Mouse (Mus musculus): ENCODE data around the gene Snx19. TPM values are rescaled to one million over a fixed set of nuclear protein-coding genes. Genes with fewer than 3 reads are reported as not detected.
A peak's percentile ranks its signal among the peaks of the same experiment; 100 is the strongest.

Snx19 gene
- polyA plus RNA-seq, 1 experiment from 2014 or later = 17.2 TPM

DNA sequence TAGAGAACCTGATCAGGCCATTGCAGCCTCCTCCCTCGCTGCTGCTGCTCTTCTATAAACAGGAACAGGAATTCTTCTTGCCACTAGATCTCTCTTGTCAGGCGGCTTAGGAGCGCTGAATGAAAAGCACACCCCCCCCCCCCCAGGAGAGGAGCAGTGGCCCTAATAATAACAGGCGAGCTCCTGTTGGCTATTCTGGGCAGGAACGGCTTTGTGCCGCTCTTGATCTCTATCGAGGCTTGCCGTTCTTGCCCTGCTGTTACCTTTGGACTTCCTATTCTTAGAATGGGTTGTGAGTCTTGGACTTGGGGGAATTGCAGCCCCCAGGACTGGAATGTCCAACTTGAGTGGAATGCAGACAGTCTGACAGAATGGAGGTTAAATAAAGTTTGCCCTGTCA lies 33.6 kb downstream of the Snx19 start:
- no peak for ATAC-seq (ENCODE audit: low read depth)
- Histone ChIP-seq H3K36me3 (ENCODE audit: control insufficient read depth, insufficient read depth, low read length) (peaks cover 22% of the 10 kb centered on the region), H3K4me2 (ENCODE audit: low read depth, low read length) (no peak overlapping the region), H3K27me3 (ENCODE audit: control insufficient read depth, insufficient read depth, low read depth, low read length) (no peaks in the 10 kb centered on the region), H3K4me3 (ENCODE audit: low read length) (no peak overlapping the region), H3K9me3 (ENCODE audit: control insufficient read depth, low read length) (no peaks in the 10 kb centered on the region), H3K27ac (ENCODE audit: low read length) (no peak overlapping the region), H3K9ac (ENCODE audit: low read length) (no peak overlapping the region), H3K4me1 (replicated peaks; ENCODE audit: control insufficient read depth, insufficient read depth, low read length) (no peaks in the 10 kb centered on the region)
- WGBS = 49% methylated on average over 8 of the region's 8 CpGs

DNA sequence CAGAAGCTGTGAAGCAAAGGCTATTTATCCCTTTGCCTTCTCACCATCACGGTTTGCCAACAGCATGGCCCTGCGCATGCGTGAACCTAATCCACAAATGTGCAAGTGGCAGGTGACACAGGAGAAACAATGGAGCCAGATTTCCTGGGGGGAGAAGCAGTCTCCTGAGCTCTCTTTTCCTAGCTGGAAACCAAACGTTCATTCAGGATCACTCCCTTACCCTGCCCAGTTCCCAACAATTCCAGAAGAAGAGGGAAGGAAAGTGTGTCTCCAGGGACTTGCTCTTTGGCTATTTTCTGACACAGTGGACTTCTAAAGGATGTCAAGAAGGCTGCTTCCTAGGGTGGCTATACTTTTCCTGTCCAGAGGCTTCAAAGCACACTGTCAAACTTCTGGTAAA lies 37.8 kb downstream of the Snx19 start:
- H3K27ac ChIP-seq (ENCODE audit: low read length) = no peak overlapping the region
- H3K4me3 ChIP-seq (ENCODE audit: low read length) = no peak overlapping the region
- H3K9me3 ChIP-seq (ENCODE audit: control insufficient read depth, low read length) = no peaks in the 10 kb centered on the region
- no peak overlapping the region for H3K4me2 ChIP-seq (ENCODE audit: low read depth, low read length)
- H3K9ac ChIP-seq (ENCODE audit: low read length) = no peak overlapping the region
- peaks cover 26% of the 10 kb centered on the region for H3K36me3 ChIP-seq (ENCODE audit: control insufficient read depth, insufficient read depth, low read length)
- H3K4me1 ChIP-seq (replicated peaks; ENCODE audit: control insufficient read depth, insufficient read depth, low read length) = no peaks in the 10 kb centered on the region
- 61% methylated on average over 4 of the region's 4 CpGs for WGBS
- ATAC-seq (ENCODE audit: low read depth) = no peak
- H3K27me3 ChIP-seq (ENCODE audit: control insufficient read depth, insufficient read depth, low read depth, low read length) = no peaks in the 10 kb centered on the region

DNA sequence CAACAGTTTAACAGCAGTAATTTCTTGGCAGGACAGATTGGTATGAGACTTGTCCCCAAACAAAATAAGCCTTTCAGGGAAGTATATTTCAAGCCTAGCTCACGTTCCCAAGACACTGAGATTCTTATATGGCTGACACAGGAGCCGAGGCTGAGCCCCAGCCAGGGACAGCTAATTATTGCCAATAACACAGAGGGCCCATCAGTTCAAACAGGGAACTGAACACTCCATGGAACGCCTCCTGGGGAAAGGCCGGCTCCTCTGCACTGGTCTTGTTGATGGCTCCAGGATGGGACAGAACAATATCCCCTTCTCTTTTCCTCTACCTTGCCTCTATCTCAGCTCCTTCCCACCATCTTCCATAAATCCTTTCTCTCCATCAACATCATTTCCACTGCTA lies 53.1 kb downstream of the Snx19 start:
- no peak overlapping the region for H3K9ac ChIP-seq (ENCODE audit: low read length)
- WGBS = 46% methylated on average over 4 of the region's 4 CpGs
- no peaks in the 10 kb centered on the region for H3K36me3 ChIP-seq (ENCODE audit: control insufficient read depth, insufficient read depth, low read length)
- no peak overlapping the region for H3K4me3 ChIP-seq (ENCODE audit: low read length)
- H3K9me3 ChIP-seq (ENCODE audit: control insufficient read depth, low read length) = no peaks in the 10 kb centered on the region
- H3K27ac ChIP-seq (ENCODE audit: low read length) = no peak overlapping the region
- ATAC-seq (ENCODE audit: low read depth) = peak; percentile 53
- no peak overlapping the region for H3K4me2 ChIP-seq (ENCODE audit: low read depth, low read length)
- no peaks in the 10 kb centered on the region for H3K27me3 ChIP-seq (ENCODE audit: control insufficient read depth, insufficient read depth, low read depth, low read length)
- H3K4me1 ChIP-seq (replicated peaks; ENCODE audit: control insufficient read depth, insufficient read depth, low read length) = no peaks in the 10 kb centered on the region

DNA sequence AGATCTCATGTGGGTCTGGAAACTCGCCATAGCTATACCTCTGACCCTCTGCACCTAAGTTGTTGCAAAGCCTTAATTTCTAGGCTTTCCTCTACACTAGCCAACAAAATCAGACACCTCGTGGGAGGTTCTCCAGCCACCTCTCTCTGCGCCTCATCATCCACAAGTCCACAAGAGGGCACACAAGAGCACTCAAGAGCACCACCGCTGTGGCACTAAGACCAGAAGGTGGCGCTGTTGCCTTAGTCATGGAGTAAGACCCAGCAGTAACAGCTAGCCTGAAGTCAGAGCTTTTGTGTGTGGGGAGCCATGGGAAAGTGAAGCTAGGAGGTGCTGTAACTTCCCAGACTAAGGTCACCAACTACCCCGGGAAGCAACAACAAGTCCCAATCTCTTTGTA lies 53.6 kb downstream of the Snx19 start:
- peak; percentile 91 for ATAC-seq (ENCODE audit: low read depth)
- Histone ChIP-seq H3K4me3 (ENCODE audit: low read length) (no peak overlapping the region), H3K9me3 (ENCODE audit: control insufficient read depth, low read length) (no peaks in the 10 kb centered on the region), H3K9ac (ENCODE audit: low read length) (no peak overlapping the region), H3K27ac (ENCODE audit: low read length) (no peak overlapping the region), H3K36me3 (ENCODE audit: control insufficient read depth, insufficient read depth, low read length) (no peaks in the 10 kb centered on the region), H3K4me2 (ENCODE audit: low read depth, low read length) (no peak overlapping the region), H3K27me3 (ENCODE audit: control insufficient read depth, insufficient read depth, low read depth, low read length) (no peaks in the 10 kb centered on the region), H3K4me1 (replicated peaks; ENCODE audit: control insufficient read depth, insufficient read depth, low read length) (no peaks in the 10 kb centered on the region)
- under 1% methylated on average over 6 of the region's 6 CpGs for WGBS

DNA sequence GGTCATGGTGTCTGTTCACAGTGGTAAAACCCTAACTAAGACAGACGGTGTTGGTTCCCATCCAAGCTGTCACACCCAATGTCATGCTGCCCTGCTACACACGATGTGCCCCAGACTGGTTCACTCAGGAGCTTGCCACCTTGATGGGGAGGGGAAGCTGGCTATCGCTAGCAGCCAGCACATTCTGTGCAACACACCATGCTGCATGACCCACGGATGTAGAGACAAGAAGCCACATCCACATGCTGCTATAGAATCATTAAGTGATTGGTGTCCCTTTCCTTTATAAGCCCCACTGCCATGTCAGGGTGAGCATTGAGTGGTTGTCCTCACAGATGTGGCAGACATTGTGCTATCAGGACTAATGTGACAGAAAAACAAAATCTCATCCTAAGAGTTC lies 55.2 kb downstream of the Snx19 start:
- WGBS = 87% methylated on average over 4 of the region's 4 CpGs
- Histone ChIP-seq H3K9me3 (ENCODE audit: control insufficient read depth, low read length) (no peaks in the 10 kb centered on the region), H3K27me3 (ENCODE audit: control insufficient read depth, insufficient read depth, low read depth, low read length) (no peaks in the 10 kb centered on the region), H3K4me1 (replicated peaks; ENCODE audit: control insufficient read depth, insufficient read depth, low read length) (no peaks in the 10 kb centered on the region), H3K4me2 (ENCODE audit: low read depth, low read length) (no peak overlapping the region), H3K27ac (ENCODE audit: low read length) (no peak overlapping the region), H3K4me3 (ENCODE audit: low read length) (no peak overlapping the region), H3K9ac (ENCODE audit: low read length) (no peak overlapping the region), H3K36me3 (ENCODE audit: control insufficient read depth, insufficient read depth, low read length) (no peaks in the 10 kb centered on the region)
- no peak for ATAC-seq (ENCODE audit: low read depth)

DNA sequence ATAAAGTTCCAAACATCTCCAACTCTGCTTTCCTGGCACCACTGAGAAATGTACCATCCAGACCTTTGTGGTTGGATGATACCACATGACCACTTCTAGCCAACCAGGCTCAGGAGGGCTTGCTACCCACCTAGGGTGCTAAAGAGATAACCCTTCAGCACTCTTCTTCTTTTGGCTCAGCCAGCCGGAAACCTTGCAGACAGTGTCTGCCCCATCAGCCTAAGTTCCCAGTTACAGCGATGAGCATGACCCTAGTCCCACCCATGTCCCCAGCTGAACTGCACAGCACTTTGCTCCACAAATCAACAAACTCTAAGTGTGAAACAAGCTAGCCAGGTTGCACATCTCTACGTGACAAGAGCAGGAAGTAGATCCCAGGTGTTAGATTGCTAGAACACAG lies 57.3 kb downstream of the Snx19 start:
- no peaks in the 10 kb centered on the region; the same call in 1 of the 2 replicates for H3K4me1 ChIP-seq (replicated peaks; ENCODE audit: control insufficient read depth, insufficient read depth, low read length)
- H3K27ac ChIP-seq (ENCODE audit: low read length) = no peak overlapping the region
- no peak overlapping the region for H3K4me2 ChIP-seq (ENCODE audit: low read depth, low read length)
- no peak for ATAC-seq (ENCODE audit: low read depth)
- no peaks in the 10 kb centered on the region for H3K36me3 ChIP-seq (ENCODE audit: control insufficient read depth, insufficient read depth, low read length)
- WGBS = 82% methylated on average over 3 of the region's 3 CpGs
- no peak overlapping the region for H3K9ac ChIP-seq (ENCODE audit: low read length)
- no peaks in the 10 kb centered on the region for H3K9me3 ChIP-seq (ENCODE audit: control insufficient read depth, low read length)
- H3K27me3 ChIP-seq (ENCODE audit: control insufficient read depth, insufficient read depth, low read depth, low read length) = no peaks in the 10 kb centered on the region
- no peak overlapping the region for H3K4me3 ChIP-seq (ENCODE audit: low read length)

DNA sequence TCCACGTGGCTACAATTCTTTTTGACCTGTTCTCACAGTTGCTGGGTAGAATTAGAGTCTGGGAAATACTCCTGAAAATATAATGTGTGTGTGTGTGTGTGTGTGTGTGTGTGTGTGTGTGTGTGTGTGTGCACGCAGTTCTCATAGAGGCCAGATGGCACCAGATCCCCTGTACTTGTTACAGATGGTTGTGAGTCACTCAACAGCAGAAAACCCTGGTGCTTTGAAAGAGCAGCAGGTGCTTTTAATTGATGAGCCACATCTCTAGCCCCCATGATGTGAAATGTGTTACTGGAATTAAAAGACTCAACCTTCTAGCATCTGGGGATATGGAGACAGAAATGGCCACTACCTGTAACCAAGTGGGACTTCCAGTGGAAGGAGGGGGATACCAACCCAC lies 58.3 kb downstream of the Snx19 start:
- WGBS = 90% methylated on average over 2 of the region's 2 CpGs
- Histone ChIP-seq H3K27ac (ENCODE audit: low read length) (no peak overlapping the region), H3K36me3 (ENCODE audit: control insufficient read depth, insufficient read depth, low read length) (no peaks in the 10 kb centered on the region), H3K4me3 (ENCODE audit: low read length) (no peak overlapping the region), H3K27me3 (ENCODE audit: control insufficient read depth, insufficient read depth, low read depth, low read length) (no peaks in the 10 kb centered on the region), H3K4me1 (replicated peaks; ENCODE audit: control insufficient read depth, insufficient read depth, low read length) (no peaks in the 10 kb centered on the region; the same call in 1 of the 2 replicates), H3K9me3 (ENCODE audit: control insufficient read depth, low read length) (no peaks in the 10 kb centered on the region), H3K9ac (ENCODE audit: low read length) (no peak overlapping the region), H3K4me2 (ENCODE audit: low read depth, low read length) (no peak overlapping the region)
- no peak for ATAC-seq (ENCODE audit: low read depth)

DNA sequence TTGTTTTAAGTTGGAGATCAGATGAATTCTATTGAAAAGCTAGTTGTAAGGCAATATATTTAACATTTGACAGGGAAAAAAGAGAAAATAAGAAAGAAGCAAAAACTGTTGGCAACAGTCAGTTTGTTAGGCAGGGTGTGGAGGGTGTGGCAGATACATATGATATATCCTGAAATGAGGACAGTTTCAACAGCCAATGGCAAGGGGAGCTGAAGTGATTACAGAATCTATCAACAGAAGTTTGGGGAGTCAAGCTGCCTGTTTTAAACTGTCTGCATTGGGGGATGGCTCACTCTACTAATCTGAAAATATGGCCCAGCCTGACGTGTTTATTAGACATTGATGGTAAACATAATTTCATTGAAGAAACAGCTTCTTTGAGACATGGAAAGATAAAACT lies 61.5 kb downstream of the Snx19 start:
- no peaks in the 10 kb centered on the region; the same call in 1 of the 2 replicates for H3K4me1 ChIP-seq (replicated peaks; ENCODE audit: control insufficient read depth, insufficient read depth, low read length)
- no peaks in the 10 kb centered on the region for H3K27me3 ChIP-seq (ENCODE audit: control insufficient read depth, insufficient read depth, low read depth, low read length)
- H3K9me3 ChIP-seq (ENCODE audit: control insufficient read depth, low read length) = no peaks in the 10 kb centered on the region
- H3K4me3 ChIP-seq (ENCODE audit: low read length) = no peak overlapping the region
- 67% methylated on average over 1 of the region's 1 CpGs for WGBS
- no peak overlapping the region for H3K27ac ChIP-seq (ENCODE audit: low read length)
- no peak overlapping the region for H3K4me2 ChIP-seq (ENCODE audit: low read depth, low read length)
- no peak for ATAC-seq (ENCODE audit: low read depth)
- no peak overlapping the region for H3K9ac ChIP-seq (ENCODE audit: low read length)
- H3K36me3 ChIP-seq (ENCODE audit: control insufficient read depth, insufficient read depth, low read length) = no peaks in the 10 kb centered on the region

DNA sequence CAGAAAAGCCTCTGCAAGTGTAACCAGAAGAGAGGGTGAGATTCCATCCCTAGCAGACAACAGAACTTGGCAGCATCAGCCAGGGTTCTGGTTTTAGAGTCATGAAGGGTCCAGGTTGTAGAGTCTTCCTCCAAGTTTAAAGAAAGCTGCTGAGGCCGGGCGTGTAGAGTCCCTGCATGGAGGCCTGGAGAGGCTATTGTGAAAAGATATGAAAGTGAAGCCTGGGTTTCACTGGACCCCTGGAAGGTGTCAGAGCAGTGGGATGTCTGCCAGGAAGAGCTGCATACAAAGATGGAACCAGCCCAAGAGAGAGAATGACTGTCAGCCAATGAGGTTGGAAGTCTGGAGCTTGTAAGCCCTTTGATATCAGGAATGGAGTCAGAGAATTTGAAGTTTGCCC lies 67.5 kb downstream of the Snx19 start:
- Histone ChIP-seq H3K27me3 (ENCODE audit: control insufficient read depth, insufficient read depth, low read depth, low read length) (no peaks in the 10 kb centered on the region), H3K4me3 (ENCODE audit: low read length) (no peak overlapping the region), H3K4me2 (ENCODE audit: low read depth, low read length) (no peak overlapping the region), H3K27ac (ENCODE audit: low read length) (no peak overlapping the region), H3K9me3 (ENCODE audit: control insufficient read depth, low read length) (no peaks in the 10 kb centered on the region), H3K36me3 (ENCODE audit: control insufficient read depth, insufficient read depth, low read length) (no peaks in the 10 kb centered on the region), H3K4me1 (replicated peaks; ENCODE audit: control insufficient read depth, insufficient read depth, low read length) (no peaks in the 10 kb centered on the region), H3K9ac (ENCODE audit: low read length) (no peak overlapping the region)
- 47% methylated on average over 2 of the region's 2 CpGs for WGBS
- ATAC-seq (ENCODE audit: low read depth) = no peak

DNA sequence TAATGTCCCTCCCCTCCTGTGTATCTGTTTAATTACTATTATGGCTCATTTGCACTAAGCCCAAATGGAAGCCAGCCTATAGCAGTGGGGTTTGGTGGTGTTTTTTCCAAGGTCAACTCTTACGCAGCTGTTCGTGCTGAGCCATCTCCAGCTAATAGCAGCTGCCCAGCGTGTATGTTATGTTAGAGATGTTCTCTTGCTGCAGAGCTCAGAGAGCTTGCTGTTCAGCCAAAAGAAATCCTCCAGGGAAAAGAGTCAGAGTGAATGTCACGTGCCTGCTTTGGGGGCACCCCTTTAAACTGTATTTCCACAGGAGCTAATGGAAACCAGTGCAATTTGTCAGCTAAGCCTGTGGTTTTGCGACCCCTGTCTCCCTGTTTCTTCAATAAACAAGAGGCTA lies 82.1 kb downstream of the Snx19 start:
- H3K36me3 ChIP-seq (ENCODE audit: control insufficient read depth, insufficient read depth, low read length) = no peaks in the 10 kb centered on the region
- H3K27ac ChIP-seq (ENCODE audit: low read length) = no peak overlapping the region
- H3K9me3 ChIP-seq (ENCODE audit: control insufficient read depth, low read length) = peaks cover 4% of the 10 kb centered on the region
- no peaks in the 10 kb centered on the region for H3K4me1 ChIP-seq (replicated peaks; ENCODE audit: control insufficient read depth, insufficient read depth, low read length)
- 64% methylated on average over 5 of the region's 5 CpGs for WGBS
- no peaks in the 10 kb centered on the region for H3K27me3 ChIP-seq (ENCODE audit: control insufficient read depth, insufficient read depth, low read depth, low read length)
- ATAC-seq (ENCODE audit: low read depth) = no peak
- H3K4me2 ChIP-seq (ENCODE audit: low read depth, low read length) = no peak overlapping the region
- H3K9ac ChIP-seq (ENCODE audit: low read length) = no peak overlapping the region
- no peak overlapping the region for H3K4me3 ChIP-seq (ENCODE audit: low read length)

All from lung, embryonic 16.5 days (tissue).